10 mouse cellular contexts compared by ENCODE assay signal in genomic region chr14:31393936-31394630, GRCm38 (mm10). TPM values are rescaled to one million over a fixed set of nuclear protein-coding genes. Genes with fewer than 3 reads are reported as not detected.
DNase-seq lines count a peak whose midpoint lies in the region; ATAC-seq and TF ChIP-seq lines count a peak whose summit lies in the region.
"Had no signal": no experiment of that assay in that cellular context is flagged by ENCODE, and none has a peak within 500 bp of the region (broad histone marks: within the 10 kb centered on the region; RNA-seq: fewer than 3 reads in every experiment).

No protein-coding gene starts in this region.

- H3K4me2 ChIP-seq in kidney, embryonic 16.5 days (replicated peaks; ENCODE audit: low read depth, low read length), result no peak overlapping the region
- no peak overlapping the region for H3K4me2 ChIP-seq in stomach, embryonic 14.5 days (replicated peaks; ENCODE audit: low read depth, low read length)
- no peak overlapping the region for H3K4me2 ChIP-seq in stomach, postnatal 0 days (replicated peaks; ENCODE audit: low read depth)

- no peak overlapping the region for H3K27ac ChIP-seq in kidney, embryonic 16.5 days (ENCODE audit: low read length)
- no peak overlapping the region for H3K27ac ChIP-seq in stomach, embryonic 14.5 days (ENCODE audit: low read length)
- no peak overlapping the region for H3K27ac ChIP-seq in stomach, postnatal 0 days (replicated peaks)

- no peak for TF ChIP-seq EP300 in stomach, postnatal 0 days (optimal IDR thresholded peaks at IDR 0.05)

- peaks cover 20% of the 10 kb centered on the region for H3K4me1 ChIP-seq in kidney, embryonic 16.5 days (ENCODE audit: insufficient read depth, low read length)
- H3K4me1 ChIP-seq in stomach, embryonic 14.5 days (ENCODE audit: control insufficient read depth, insufficient read depth, low read length), result 0 out of 2 replicates have a peak, but pooled peaks cover 5% of the 10 kb centered on the region
- no peaks in the 10 kb centered on the region for H3K4me1 ChIP-seq in stomach, postnatal 0 days (replicated peaks; ENCODE audit: control insufficient read depth, insufficient read depth)

- no peak for TF ChIP-seq CTCF in stomach, postnatal 0 days (IDR thresholded peaks at IDR 0.05; ENCODE audit: low read depth)

- DNase-seq in adrenal gland, postnatal 10 days, result peak; percentile 78
- no peak for DNase-seq in adrenal gland, adult 8-10 months
- DNase-seq in kidney, postnatal 14 days, result no peak
- DNase-seq in stomach, postnatal 0 days (ENCODE audit: low spot score), result no peak
- peak; percentile 88 for DNase-seq in testis, postnatal 14 days (ENCODE audit: low spot score)
- DNase-seq: gastrocnemius, postnatal 25 days had no signal

- peak; percentile 44; the same call in 1 of the 2 replicates for ATAC-seq in kidney, embryonic 16.5 days (ENCODE audit: low FRiP score, low TSS enrichment)
- ATAC-seq in stomach, embryonic 14.5 days (ENCODE audit: insufficient number of reproducible peaks, insufficient read depth, low FRiP score, low read depth), result peak; percentile 57; the same call in 1 of the 2 replicates
- no peak for ATAC-seq in stomach, postnatal 0 days (ENCODE audit: low FRiP score, low TSS enrichment)
- ATAC-seq in frontal cortex, adult (ENCODE audit: low TSS enrichment), result no peak
- ATAC-seq: inflammation-experienced regulatory T-cells, adult 6 months had no signal

- H3K9ac ChIP-seq in kidney, embryonic 16.5 days (replicated peaks; ENCODE audit: low read length), result no peak overlapping the region
- no peak overlapping the region for H3K9ac ChIP-seq in stomach, embryonic 14.5 days (replicated peaks; ENCODE audit: low read depth, low read length)
- no peak overlapping the region for H3K9ac ChIP-seq in stomach, postnatal 0 days (ENCODE audit: low read length)

- H3K9me3 ChIP-seq in kidney, embryonic 16.5 days (ENCODE audit: low read length), result peaks cover 7% of the 10 kb centered on the region; the same call in 1 of the 2 replicates
- no peaks in the 10 kb centered on the region; the same call in 1 of the 2 replicates for H3K9me3 ChIP-seq in stomach, embryonic 14.5 days (ENCODE audit: control insufficient read depth, low read depth, low read length)
- no peaks in the 10 kb centered on the region for H3K9me3 ChIP-seq in stomach, postnatal 0 days (ENCODE audit: control insufficient read depth, low read length)

- peaks cover 7% of the 10 kb centered on the region; the same call in 1 of the 2 replicates for H3K36me3 ChIP-seq in kidney, embryonic 16.5 days (ENCODE audit: insufficient read depth, low read length)
- H3K36me3 ChIP-seq in stomach, embryonic 14.5 days (ENCODE audit: control insufficient read depth, insufficient read depth, low read length), result no peaks in the 10 kb centered on the region
- H3K36me3 ChIP-seq in stomach, postnatal 0 days (ENCODE audit: control insufficient read depth, insufficient read depth, low read length), result no peaks in the 10 kb centered on the region

- no peak overlapping the region for H3K4me3 ChIP-seq in kidney, embryonic 16.5 days (ENCODE audit: low read length)
- H3K4me3 ChIP-seq in stomach, embryonic 14.5 days (ENCODE audit: low read depth, low read length), result no peak overlapping the region
- H3K4me3 ChIP-seq in stomach, postnatal 0 days (ENCODE audit: low read depth, low read length), result no peak overlapping the region

- no peaks in the 10 kb centered on the region for H3K27me3 ChIP-seq in kidney, embryonic 16.5 days (ENCODE audit: insufficient read depth, low read length)
- no peaks in the 10 kb centered on the region for H3K27me3 ChIP-seq in stomach, embryonic 14.5 days (ENCODE audit: control insufficient read depth, insufficient read depth, low read length)
- H3K27me3 ChIP-seq in stomach, postnatal 0 days (ENCODE audit: control insufficient read depth, insufficient read depth, low read length), result no peaks in the 10 kb centered on the region

- WGBS in kidney, embryonic 16.5 days, result 60% methylated on average over 7 of the region's 7 CpGs
- 63% methylated on average over 7 of the region's 7 CpGs for WGBS in stomach, embryonic 14.5 days
- WGBS in stomach, postnatal 0 days, result 73% methylated on average over 7 of the region's 7 CpGs

RNA-seq across cellular contexts. Expression of gene Sh3bp5, which starts 41.8 kb away (rescaled TPM):
- 100 to 1,000 TPM; 107 to 135 TPM for total RNA-seq in adrenal gland, postnatal 10 days (2021)
- 100 to 1,000 TPM; 112 to 172 (median 115) TPM for total RNA-seq in adrenal gland, adult 8-10 months (2022)
- 34.1 and 39.0 TPM in 2 replicates for polyA plus RNA-seq in kidney, embryonic 16.5 days (2015; fragmentation: Nextera tagmentation; extraction: Ambion mirVana)
- polyA plus RNA-seq in stomach, embryonic 14.5 days (2014; fragmentation: Nextera tagmentation; extraction: Ambion mirVana), result 8.9 and 10.7 TPM in 2 replicates
- polyA plus RNA-seq in stomach, postnatal 0 days (2015; fragmentation: Nextera tagmentation; extraction: Ambion mirVana), result 9.9 and 10.9 TPM in 2 replicates

RNA-seq across cellular contexts. Expression of gene Capn7, which starts 57.6 kb away (rescaled TPM):
- total RNA-seq in adrenal gland, postnatal 10 days (2021), result 10 to 100 TPM; 33.7 to 40.9 TPM
- total RNA-seq in adrenal gland, adult 8-10 months (2022), result 10 to 100 TPM; 42.7 to 51.4 (median 48.7) TPM
- 45.0 and 48.8 TPM in 2 replicates for polyA plus RNA-seq in kidney, embryonic 16.5 days (2015; fragmentation: Nextera tagmentation; extraction: Ambion mirVana)
- 42.1 and 45.1 TPM in 2 replicates for polyA plus RNA-seq in stomach, embryonic 14.5 days (2014; fragmentation: Nextera tagmentation; extraction: Ambion mirVana)
- 24.8 and 26.8 TPM in 2 replicates for polyA plus RNA-seq in stomach, postnatal 0 days (2015; fragmentation: Nextera tagmentation; extraction: Ambion mirVana)

Comparison
In these comparisons a context has a peak if more than half of its experiments do, and no peak if none do; other contexts are left out.
1. DNase-seq: peak in adrenal gland, postnatal 10 days (single experiment) and testis, postnatal 14 days (single experiment); none in adrenal gland, adult 8-10 months (single experiment), kidney, postnatal 14 days (single experiment) and stomach, postnatal 0 days (single experiment).
2. ATAC-seq: peak in kidney, embryonic 16.5 days (single experiment) and stomach, embryonic 14.5 days (single experiment); none in stomach, postnatal 0 days (single experiment) and frontal cortex, adult (single experiment).